Mouse (Mus musculus) cortical plate, adult 2 months (tissue): Measurements from ENCODE around the gene Tgfb1.

ENCODE experiments used
- CTCF ChIP-seq: fragments of 200-500 bp; IDR thresholded peaks from 2 replicates; pipeline ENCODE4 v1.5.1; 2011; ENCODE audit warnings: mild to moderate bottlenecking, control low read depth, low read length; ENCODE audit not compliant: insufficient read depth; ENCODE audit errors: extremely low read depth
- POLR2A ChIP-seq: fragments of 200-500 bp; IDR thresholded peaks from 2 replicates; pipeline ENCODE4 v1.6.1; 2011; ENCODE audit warnings: mild to moderate bottlenecking, low read length, control low read depth; ENCODE audit not compliant: insufficient read depth; ENCODE audit errors: extremely low read depth

DNA sequence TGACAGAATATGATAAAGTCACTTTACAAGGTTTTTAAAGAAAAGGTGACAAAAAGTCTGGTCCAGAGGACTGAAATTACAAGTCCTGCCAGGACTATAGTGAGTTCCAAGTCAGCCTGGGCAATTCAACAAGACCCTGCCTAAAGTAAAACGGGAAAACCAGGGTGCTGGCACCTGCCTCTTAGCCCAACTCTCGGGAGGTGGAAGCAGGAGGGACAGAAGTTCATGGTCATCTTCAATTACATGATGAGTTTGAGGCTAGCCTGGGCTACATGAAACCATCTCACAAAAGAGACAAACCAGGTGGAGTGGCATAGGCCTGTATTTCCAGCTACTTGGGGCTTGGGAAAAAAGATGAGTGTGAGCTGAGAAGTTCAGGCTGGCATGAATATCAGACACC lies 15.1 kb upstream of the Tgfb1 start:
- TF ChIP-seq CTCF (no peak), POLR2A (no peak)
